Mouse (Mus musculus) urinary bladder, postnatal 4 days (tissue): ENCODE results near the gene Sgf29.
"Not testable (repeated sequence)": the region's sequence is repeated elsewhere in the genome, so short reads cannot be mapped to it uniquely, and the experiment has no call there.

Source experiments
- DNase-seq, 2 experiments: peaks; one replicate each; pipeline ENCODE4 v3.0.0; 2021 to 2022; ENCODE audit warnings: low spot score in 2 of 2

Sgf29 gene

DNA sequence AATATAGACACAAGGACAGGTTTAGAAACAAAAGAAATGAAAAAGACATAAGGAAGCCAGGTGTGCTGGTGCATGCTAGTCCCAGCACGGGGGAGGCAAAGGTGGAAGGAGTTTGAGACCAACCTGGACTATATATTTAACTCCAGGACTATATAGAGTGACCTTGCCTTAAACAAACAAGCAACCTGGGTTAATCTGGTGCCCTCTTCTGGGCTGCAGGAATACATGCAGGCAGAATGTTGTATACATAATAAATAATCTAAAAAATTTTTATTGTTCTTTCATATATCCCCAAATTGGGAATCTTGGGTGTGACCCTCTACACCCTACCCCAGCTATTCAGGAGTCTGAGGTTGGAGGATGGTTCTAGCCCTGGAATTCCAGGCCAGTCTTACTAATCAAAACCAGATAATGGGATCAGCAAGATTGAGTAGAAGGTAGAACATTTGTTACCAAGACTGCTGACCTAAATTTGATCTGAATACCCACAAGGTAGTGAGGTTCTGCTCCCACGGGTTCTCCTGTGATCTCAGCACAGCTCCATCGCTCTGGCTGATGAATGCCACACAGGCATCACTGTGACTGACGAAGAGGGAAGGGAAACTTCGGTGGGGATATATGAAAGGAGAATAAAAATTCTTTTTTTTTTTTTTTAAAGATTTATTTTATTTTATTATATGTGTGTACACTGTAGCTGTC lies 6.4 kb upstream of the Sgf29 start:
- DNase-seq, result no peak

DNA sequence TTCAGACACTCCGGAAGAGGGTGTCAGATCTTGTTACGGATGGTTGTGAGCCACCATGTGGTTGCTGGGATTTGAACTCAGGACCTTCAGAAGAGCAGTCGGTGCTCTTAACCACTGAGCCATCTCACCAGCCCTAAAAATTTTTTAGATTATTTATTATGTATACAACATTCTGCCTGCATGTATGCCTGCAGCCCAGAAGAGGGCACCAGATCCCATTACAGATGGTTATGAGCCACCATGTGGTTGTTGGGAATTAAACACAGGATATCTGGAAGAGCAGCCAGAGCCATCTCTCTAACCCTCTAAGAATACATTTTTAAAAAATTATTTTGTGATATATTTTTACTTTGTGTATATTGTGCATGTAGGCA lies 5.9 kb upstream of the Sgf29 start:
- not testable (repeated sequence) for DNase-seq

DNA sequence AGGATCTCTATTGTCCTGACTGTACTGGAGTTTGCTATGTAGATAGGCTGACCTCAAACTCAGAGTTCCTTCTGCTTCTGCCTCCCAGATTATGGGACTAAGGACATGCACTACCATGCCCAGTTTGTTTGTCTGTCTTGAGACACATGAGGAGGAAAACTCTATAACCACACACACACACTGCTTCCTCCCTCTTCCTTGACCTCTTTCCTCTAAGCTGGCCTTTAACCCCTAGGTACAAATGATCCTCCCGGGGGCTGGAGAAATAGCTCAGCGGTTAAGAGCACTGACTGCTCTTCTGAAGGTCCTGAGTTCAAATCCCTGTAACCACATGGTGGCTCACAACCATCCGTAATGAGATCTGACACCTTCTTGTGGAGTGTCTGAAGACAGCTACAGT lies 4.8 kb upstream of the Sgf29 start:
- no peak for DNase-seq

DNA sequence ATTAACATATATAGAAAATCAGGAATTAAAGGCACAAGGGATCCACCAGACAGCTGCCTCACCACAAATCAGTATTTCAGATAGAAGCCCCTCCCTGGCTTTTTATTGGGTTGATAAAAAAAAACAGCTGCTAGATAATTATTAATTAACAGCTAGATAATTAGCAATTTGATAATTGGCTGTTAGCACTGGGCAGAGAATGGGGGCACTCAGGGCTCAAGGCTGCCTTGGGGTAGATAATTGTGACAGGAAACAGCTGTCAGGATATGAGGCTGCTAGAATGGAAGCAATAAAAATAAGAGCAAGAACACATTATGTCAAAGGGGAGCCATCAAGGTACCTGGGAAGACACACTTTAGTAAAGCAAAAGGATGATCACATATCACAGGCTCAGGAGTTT lies 4.2 kb upstream of the Sgf29 start:
- DNase-seq, result no peak

DNA sequence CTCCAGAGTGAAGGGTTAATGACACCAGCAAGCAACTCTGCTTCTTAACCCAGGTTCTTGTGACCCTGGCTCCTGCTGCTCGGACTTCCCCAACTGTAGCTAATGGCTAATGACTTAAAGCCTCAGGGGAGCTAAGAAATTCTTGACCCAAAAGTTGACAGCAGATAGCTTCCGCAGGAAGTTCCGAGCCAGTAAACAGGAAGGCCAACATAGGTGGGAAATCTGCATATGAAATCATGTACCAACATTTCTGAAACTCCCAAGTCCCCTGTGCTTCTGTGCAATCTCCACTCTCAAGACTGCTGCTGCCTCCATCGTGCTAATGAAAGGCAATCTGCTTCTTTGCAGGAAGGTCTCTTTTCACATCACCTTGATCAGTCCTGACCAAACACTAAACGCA lies 3.4 kb upstream of the Sgf29 start:
- no peak for DNase-seq

DNA sequence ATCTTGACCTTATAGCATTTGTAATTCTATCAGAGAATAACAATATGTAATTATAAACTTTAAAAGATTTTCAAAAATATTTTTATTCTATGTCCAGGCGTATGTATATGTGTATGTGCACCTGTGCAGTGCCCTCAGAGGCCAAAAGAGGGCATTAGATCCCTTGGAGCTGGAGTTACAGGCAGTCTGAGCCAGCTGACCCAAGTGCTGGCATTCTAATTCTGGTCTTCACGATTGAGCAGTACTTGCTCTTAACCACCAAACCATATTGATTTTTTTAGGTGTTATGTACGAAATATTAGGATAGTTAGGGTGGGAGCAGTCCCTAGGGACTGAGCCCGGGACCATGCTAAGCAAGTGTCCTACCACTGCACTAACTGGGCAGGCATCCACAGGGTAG lies 623 bp upstream of the Sgf29 start:
- no peak for DNase-seq

DNA sequence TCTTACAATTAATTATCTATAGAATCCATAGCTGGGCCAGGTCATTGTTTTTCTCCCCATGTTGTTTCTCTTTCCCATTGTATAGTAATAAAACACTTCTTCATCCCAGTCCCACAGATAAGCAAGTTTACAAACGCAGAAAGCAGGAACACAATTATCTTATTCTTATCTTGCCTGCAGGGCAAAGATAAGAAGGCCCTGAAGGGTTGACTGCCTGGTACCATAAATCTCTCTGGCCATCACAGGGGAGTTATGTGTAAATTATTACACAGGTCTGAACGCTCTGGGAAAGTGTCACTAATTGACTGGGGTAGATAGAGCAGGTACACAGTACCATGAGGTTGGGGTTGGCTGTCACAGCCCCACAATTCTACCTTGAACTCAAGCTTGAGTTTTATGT lies 1.7 kb downstream of the Sgf29 start:
- no peak for DNase-seq

DNA sequence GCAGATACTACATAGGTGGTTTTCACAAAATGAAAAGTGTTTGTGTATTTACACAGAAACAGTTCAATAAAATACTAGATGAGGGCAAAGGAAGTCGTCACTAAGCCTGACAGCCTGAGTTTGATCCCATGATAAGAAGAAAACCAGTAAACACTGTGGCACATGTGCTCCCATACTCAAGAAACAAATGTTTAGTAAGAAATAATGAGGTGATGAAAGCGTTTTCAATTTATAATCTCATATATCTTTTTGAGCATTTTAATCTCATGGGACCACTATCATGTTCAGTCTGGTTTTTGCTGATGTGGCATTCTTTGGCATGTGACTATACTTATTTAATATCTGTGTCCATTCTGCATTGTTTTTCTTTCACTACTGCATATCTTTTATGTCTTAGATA lies 4.9 kb downstream of the Sgf29 start:
- DNase-seq, result no peak

DNA sequence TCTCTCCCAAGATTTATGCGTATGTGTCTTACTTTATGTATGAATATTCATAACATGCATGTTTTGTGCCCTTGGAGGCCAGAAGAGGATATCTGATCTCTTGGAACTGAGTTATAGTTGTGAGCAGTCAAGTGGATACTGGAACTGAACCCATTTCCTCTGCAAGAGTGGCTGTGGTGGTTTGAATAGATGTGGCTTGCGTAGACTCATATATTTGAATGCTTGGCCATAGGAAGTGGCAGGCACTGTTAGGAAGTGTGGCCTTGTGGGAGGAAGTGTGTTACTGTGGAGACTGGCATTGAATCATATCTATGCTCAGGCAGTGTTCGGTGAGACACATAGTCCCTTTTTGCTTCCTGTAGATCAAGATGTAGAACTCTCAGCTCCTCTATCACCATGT lies 6.6 kb downstream of the Sgf29 start:
- DNase-seq, result no peak

DNA sequence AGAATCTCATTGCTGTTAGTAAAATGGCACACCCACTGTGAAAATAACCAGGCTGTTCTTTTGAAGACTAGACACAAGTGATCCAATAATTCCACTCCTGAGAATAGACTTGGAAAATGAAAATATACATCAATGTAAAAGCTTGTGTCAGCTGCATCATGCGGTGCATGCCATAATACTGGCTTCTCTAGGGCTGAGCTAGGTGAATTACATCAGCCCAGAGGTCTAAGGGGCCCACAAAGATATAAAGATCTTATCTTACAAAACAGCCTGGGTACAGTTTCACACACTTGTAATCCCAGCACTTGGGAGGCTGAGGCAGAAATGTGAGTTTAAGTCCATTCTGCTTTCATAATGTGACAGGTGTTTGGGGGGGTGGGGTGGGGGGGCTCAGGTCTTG lies 8.4 kb downstream of the Sgf29 start:
- DNase-seq, result no peak

DNA sequence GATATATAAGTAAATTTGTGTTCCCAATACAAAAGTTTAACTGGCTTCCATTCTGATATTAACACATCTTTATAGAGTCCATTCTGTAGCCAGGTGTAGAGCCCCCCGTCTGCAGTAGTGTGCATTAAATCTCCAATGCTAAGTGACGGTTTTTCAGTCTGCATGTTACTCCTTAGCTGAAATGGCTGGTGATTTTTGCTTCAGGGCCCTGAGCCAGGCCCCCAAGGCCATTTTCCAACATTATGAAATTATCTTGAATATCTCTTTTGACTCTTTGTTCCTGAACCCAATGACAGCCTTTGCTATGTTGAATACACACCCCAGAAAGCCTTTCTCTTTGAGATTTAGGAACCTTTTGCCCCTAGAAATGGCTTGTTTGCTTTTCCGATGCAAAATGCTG lies 10.7 kb downstream of the Sgf29 start:
- no peak for DNase-seq

DNA sequence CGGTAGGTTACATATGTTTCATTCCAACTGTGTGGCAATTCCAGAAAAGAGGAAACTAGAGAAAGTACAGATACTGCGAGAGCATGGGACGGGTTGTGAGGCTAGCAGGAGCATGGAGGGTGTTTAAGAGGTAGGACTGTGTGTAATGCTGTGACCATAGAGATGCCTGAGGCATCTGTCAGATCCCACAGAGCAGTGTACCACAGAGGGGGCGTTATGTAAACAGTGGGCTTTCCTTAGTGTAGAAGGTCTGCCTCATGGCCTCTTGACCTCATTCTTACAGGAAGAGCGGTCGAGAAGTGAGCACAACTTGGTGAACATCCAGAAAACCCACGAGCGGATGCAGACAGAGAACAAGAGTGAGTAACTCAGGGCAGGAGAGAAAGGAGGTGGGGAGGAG lies 14.5 kb downstream of the Sgf29 start:
- no peak for DNase-seq

DNA sequence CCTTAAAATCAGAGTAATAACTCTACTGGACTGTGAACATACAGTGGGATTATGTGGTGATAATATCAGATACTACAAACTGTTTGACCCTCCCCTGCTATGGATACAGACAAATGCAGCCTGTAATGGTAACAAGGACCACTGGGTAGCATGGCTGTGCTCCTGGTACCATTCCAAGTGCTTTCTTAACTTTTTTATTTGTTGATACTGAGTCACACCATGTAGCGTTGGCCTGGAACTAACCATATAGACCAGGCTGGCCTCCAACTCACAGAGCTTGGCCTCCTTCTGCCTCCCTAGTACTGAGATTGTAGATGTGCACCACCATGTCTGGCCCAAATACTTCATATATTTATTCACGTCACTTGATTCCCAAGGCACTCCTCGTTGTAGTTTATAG lies 16.2 kb downstream of the Sgf29 start:
- no peak for DNase-seq

DNA sequence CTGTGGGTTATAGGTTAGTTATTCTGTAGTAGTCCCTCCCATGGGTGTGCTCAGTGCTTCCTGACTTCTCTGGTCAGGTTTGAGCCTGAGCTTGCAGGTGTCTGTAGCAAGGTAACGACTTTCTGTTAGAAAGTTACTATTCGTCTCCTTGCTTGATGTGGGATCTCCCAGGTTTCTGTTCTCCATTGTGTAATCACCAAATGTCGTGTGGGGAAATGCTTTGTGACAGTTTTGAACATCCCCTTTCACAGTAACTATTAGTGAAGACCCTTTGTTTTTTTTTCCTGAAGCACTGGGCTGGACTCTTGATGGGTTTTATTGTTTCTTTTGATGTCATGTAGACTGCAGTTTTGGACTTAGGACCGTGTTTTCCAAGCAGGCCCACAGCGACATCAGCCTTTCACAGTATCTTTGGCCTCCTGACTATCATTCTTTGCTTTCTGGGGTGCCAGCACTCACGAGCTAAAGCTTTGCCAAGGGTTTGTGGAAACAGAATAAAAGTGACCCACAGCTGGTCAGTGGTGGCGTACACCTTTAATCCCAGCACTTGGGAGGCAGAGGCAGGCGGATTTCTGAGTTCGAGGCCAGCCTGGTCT lies 18.5 kb downstream of the Sgf29 start:
- DNase-seq, result no peak

DNA sequence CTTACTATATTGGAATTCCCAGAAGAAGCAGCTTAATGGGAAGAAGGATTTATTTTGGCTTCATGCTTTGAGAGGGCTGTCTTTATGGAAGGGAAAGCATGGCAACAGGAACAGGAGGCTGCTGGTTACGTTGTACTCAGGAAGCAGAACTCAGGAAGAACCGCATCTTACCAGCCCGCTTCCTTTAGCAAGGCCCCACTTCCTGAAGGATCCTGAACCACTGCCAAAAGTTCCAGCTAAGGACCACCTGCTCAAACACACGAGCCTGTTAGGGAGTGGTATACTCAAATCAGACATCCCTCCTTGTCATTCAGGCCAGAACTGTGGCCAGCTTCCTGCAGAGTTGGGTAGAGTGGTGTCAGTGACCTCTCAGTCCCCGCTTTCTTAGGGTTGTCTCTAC lies 19.3 kb downstream of the Sgf29 start:
- DNase-seq, result no peak

DNA sequence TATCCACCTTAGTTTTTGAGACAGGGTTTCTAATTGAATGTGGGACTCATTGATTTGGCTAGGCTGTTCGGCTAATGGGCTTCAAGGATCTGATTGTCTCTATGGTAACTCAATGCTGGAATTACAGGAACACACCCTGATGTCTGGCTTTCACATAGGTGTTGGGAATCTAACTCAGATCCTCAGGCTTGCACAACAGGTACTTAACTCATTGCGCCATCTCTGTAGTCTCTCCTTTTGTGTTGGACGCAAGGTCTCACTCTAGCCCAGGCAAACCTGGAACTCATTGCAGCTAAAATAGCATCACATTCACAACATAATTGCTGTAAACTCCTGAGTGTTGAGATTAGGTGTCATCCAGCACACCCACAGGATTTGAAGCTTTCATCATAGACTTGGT lies 21.0 kb downstream of the Sgf29 start:
- no peak for DNase-seq

DNA sequence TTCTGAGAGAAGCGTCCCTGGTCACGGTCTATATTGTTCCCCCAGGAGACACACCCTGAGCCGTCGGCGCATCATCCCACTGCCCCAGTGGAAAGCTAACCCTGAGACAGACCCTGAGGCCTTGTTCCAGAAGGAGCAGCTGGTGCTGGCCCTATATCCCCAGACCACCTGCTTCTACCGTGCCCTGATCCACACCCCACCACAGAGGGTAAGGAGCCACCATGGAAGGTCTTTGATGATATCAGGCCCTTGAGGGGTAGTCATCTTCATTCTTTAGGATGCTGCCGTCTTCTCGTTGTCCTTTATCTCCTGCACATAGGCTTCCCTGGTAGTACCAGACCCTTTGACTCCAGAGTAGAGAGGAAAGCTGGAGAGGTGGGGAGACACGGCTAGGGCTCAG lies 23.0 kb downstream of the Sgf29 start:
- DNase-seq, result no peak

DNA sequence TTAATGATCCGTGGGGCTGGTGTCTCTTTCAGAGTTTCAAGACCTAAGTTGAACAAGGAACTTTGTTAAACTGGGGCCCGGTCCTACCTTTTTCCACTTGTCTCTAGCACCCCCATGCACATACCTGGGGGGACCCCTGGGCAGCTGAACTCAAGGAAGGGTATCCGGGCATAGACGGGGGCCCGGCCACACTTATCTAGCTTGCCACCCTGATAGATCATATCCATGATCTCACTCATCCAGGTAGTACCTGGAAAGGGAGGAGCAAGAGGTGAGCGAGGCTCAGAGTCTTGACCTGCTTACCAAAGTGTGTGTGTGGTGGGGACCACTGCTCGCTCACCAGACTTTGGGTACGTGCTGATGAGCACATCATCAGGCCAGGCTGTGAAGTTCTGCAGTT lies 26.0 kb downstream of the Sgf29 start:
- DNase-seq, result no peak

DNA sequence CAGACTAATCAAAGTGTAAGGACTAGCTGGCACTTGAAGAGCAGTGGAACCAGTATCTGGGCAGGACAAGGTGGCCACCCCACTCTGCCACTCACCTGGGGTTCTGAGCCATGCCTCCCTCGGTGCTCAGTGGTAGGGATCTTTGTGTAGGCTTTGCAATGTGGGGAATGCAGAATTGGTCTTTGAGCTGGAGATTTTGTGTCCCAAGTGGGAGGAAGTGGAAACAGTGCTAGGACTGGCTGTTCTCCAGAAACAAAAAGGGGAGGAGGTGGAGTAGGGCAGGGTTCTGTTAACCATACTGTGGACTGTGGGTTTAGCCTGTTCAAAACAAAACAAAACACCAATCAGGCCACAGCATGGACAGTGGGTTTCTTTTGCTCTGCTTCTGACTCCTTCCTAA lies 27.1 kb downstream of the Sgf29 start, which contains the start of gene Sult1a1:
Gene Sult1a1, minus strand, starts transcription at position 226 of the 400 bp plus-strand sequence.
- DNase-seq, result no peak

DNA sequence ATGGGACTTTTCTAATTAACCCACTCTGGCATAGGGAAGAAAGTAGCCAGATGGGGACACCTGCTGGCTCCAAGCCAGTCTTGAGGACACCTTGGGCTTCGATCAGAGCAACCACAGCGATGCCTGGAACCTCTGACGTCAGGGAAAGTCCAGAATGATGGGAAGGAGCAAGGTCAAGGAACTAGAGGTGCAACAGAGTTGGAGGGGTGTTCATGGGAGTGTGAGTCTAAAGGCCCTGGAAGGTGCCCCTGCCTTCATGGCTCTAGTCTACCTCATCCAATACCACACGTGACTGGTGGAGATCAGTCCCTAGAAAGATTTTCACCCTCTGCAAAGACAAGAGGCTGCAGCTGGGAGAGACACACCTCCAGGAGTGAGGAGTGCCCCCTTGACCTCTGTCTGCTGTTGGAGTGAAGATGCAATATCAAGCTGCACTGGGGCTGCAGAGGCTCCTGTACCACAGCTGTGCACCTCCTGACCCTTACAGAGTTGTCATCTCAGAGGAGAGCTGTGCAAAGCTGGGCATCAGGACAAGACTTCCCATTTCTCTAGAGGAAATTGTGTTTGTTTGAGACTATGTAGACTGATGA lies 27.6 kb downstream of the Sgf29 start:
- no peak for DNase-seq

DNA sequence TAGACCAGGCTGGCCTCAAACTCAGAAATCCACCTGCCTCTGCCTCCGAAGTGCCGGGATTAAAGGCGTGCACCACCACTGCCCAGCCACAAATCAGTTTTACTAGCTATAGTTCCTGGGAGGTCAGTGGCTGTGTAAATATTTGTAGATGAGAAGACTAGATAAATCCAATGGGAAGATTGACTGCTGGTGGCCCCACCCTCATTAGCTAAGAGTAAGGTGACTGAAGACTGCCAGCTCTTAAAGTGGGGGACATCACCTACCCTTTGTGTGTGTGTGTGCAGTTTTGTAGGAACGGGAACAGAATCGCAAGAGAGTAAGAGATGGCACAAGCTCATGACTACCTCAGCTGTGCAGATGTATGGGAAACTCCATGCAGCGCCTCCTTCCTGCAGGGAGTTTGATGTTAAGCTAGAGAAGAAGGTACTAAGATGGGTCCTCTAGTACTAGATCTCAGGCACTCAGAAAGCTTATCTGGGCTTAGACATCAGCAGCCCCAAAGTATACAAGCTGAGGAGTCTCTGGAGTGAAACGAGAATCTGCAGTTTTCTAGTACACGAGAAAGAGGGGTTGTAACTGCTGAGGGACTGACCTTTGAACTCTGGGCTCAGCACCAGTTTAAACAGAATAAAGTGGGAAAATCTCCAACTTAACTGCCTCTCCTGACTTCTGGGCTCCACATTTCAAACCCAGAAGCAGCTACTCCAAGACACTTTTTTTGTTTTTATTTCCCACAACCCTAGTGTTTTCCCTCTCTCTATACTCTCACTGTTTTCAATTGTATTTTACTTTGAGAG lies 29.6 kb downstream of the Sgf29 start:
- no peak for DNase-seq

DNA sequence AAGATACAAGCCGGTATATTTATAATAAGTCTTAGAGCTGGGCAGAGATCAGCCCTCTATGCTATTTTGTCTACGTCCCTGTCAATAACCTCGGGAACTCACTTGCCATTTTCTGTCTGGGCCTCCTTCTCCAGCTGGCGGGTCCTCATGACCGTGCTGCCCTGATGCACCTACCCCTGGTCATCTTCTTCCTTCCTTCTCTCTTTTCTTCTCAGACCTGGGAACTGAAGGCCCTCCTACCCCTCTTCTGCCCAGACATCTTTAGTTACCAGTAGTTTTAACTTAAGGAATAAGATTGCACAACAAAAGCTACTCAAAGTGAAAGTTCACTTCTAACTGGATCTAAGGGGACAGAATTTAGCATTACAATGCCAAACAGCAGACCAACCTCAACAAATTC lies 30.6 kb downstream of the Sgf29 start:
- no peak for DNase-seq

DNA sequence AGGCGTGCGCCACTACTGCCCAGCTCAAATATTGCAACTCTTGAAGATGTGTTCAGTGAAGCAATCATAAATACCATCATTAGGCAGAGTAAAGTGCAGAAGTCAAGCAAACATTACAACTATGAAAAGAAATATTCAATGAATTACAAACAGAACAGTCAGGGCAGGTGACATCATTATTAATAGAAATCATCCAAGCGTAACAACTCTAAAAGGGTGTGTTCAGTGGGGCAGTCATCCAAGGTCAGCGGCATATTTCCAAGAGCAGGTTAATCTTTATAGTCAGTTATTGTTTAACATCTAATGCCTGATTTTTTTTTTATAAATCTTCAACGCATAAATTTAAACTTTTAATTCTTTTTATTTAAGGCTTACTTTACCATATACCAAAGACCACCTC lies 32.1 kb downstream of the Sgf29 start:
- no peak for DNase-seq
